Mouse (Mus musculus): ENCODE results near the gene Maz. TPM values are rescaled to one million over a fixed set of nuclear protein-coding genes. Genes with fewer than 3 reads are reported as not detected.
A peak's percentile ranks its signal among the peaks of the same experiment; 100 is the strongest.

Maz gene
- 100 to 1,000 TPM; 272 to 282 TPM for total RNA-seq (2021)

GRCm38 (mm10) chr7:127026984-127027726 lies at the start of gene Maz:
TSS of gene Maz (minus strand) at chr7:127027037.
- peak; percentile 97 to 98 for DNase-seq (ENCODE audit: extremely low spot score in 1 of 2, low spot score in 1 of 2)

DNA sequence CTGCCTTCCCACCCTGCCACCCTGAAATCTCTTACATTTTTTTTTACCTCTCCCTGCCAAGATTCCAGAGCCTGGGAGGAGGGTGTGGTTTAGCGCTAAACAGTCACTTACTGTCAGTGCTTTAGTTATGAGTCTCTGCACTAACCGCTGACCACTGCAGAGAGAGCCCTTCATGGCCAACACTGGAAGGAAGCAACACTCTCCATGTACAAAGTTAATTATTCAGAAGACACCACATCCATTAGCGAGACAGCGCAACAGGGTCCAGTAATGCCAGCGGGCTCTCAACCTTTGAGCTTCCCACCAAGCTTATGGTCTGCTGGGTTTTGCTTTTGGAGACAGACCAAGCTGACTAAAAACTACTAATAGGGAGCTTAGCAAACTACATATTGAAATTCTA lies 49.4 kb upstream of the Maz start:
- DNase-seq (ENCODE audit: extremely low spot score in 1 of 2, low spot score in 1 of 2), result no peak

DNA sequence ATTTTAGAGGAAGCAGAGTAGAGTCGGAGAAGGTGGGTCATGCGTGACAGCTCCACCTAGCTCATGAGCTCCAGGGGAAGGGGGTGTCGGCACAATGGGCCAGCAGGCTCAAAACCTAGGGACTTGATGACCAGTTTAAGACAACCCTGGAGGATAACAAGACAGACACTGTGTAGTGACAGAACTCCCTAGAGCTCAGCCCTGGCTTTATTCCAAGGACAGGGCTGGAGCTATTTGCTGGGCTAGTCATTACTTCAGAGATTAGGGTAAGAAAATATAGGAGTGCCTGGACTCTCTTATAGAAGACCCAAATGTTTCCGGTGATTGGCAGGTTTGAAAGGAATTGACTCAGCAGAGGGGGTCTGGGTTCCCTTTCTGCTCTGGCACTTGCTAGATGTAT lies 46.4 kb upstream of the Maz start:
- DNase-seq (ENCODE audit: extremely low spot score in 1 of 2, low spot score in 1 of 2), result no peak

- DNase-seq (ENCODE audit: extremely low spot score in 1 of 2, low spot score in 1 of 2), result no peak
Measured at GRCm38 (mm10) chr7:127070871-127071413, 44.1 kb upstream of the Maz start.

- no peak for DNase-seq (ENCODE audit: extremely low spot score in 1 of 2, low spot score in 1 of 2)
Measured at GRCm38 (mm10) chr7:127066317-127066716, 39.5 kb upstream of the Maz start.

DNA sequence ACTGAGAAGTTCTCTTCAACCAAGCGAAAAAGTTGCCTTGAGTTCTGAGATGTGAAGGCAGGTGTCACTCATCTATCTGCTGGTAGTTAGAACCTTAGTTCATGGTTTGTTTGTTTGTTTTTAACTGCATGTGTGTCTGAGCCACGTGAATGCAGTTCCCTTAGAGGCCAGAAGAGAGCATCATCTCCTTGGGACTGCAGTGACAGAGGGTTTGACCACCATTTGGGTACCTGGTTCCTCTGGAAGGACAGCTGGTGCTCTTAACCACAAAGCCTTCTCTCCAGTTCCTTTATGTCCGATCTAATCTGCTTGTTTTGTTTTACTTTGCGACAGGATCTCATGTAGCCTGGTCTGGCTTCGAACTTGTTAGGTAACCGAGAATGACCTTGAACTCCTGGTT lies 38.7 kb upstream of the Maz start:
- DNase-seq (ENCODE audit: extremely low spot score in 1 of 2, low spot score in 1 of 2), result no peak

DNA sequence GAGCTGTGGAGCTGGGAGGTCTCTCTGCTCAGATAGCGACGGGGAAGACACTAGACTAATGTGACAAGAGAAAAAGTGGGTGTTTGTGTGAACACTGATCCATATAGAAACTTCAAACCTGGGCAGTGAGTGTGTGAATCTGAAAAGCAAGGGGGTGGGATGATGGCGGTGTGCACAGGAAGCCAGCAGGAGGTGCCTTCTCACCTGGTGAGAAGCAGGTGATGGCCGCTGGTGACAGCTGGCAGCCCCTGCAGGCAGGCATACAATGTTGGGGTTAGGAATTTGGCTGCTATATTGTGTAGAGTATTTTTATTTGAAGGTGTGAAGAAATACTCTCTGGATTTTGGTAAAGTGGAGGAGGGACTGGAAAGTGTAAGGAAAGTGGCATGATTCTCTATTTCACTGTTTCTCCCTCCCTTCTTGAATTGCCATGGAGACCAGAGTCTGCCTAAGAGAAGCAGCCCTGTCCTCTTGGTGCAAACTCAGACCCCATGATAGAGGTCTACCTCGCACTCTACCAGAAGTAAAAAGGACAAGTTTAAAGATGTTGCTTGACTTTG lies 28.3 kb upstream of the Maz start:
- no peak for DNase-seq (ENCODE audit: extremely low spot score in 1 of 2, low spot score in 1 of 2)

- peak; percentile 75 to 89 for DNase-seq (ENCODE audit: extremely low spot score in 1 of 2, low spot score in 1 of 2)
Measured at GRCm38 (mm10) chr7:127041851-127042672, 15.2 kb upstream of the Maz start, which contains the start of gene Kif22. TSS of gene Kif22 (minus strand) at chr7:127042471.

GRCm38 (mm10) chr7:127031244-127031643 lies 4.4 kb upstream of the Maz start:
- DNase-seq (ENCODE audit: extremely low spot score in 1 of 2, low spot score in 1 of 2), result no peak

DNA sequence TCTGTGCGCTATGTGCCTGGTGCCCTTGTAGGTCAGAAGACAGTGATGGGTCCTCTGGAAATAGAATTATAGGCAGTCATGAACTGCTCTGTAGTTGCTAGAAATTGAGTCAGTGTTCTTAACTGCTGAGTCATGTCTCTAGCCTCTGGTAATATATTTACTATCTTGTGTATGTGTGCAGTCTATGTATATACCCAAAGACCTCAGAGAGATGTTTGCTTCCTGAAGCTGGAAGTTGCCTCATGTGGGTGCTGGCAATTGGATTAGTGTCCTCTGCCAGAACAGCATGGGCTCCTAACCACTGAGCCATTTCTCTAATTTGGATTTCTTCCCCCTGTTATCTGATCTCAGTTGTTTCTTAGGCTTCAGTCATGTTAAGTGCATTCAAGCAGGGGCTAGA lies 3.3 kb upstream of the Maz start:
- no peak for DNase-seq (ENCODE audit: extremely low spot score in 1 of 2, low spot score in 1 of 2)

GRCm38 (mm10) chr7:127027885-127028284 lies 1.0 kb upstream of the Maz start:
- no peak for DNase-seq (ENCODE audit: extremely low spot score in 1 of 2, low spot score in 1 of 2)

DNA sequence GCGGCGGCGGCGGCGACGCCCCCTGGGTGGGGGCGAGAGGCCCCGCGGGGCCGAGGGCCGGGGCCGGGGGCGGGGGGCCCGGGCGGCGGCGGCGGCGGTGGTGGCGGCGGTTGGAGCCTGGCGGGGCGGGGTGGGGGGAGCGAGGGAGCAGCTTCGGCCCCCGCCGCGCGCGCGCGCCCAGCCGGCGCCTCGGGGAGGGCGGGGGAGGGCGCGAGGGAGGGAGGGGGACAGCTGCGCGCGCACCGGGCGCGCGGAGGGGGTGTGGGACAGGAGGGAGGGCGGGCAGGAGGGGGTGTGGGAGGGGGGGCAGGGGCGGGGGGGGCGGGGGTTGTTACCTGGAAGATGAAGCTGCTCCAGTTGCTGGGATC lies 237 bp downstream of the Maz start:
- DNase-seq (ENCODE audit: extremely low spot score in 1 of 2, low spot score in 1 of 2), result peak in 1 of 2 experiments; percentile 53

DNA sequence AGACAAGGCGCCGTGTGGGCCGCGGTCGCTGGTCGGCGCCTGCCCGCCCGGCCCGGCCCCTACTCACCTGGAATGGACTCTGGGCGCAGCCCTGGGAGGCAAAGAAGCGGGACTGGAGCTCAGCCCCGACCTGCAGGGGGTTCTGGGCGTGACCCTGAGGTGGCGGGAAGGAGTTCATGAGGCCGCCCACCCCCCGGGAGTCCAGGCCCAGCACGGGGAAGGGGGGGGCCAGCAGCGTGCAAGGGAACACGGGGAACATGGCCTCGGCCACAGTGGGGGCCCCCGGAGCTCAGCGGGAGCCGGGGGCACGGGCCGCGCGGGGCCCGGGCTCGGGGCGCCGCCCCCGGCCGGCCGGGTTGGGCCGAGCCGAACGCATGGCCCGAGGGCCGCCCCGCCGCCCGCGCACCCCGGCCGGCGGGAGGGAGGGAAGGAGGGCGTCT lies 656 bp downstream of the Maz start:
- no peak for DNase-seq (ENCODE audit: extremely low spot score in 1 of 2, low spot score in 1 of 2)

- DNase-seq (ENCODE audit: extremely low spot score in 1 of 2, low spot score in 1 of 2), result no peak
Measured at GRCm38 (mm10) chr7:127025556-127026160, 1.2 kb downstream of the Maz start.

DNA sequence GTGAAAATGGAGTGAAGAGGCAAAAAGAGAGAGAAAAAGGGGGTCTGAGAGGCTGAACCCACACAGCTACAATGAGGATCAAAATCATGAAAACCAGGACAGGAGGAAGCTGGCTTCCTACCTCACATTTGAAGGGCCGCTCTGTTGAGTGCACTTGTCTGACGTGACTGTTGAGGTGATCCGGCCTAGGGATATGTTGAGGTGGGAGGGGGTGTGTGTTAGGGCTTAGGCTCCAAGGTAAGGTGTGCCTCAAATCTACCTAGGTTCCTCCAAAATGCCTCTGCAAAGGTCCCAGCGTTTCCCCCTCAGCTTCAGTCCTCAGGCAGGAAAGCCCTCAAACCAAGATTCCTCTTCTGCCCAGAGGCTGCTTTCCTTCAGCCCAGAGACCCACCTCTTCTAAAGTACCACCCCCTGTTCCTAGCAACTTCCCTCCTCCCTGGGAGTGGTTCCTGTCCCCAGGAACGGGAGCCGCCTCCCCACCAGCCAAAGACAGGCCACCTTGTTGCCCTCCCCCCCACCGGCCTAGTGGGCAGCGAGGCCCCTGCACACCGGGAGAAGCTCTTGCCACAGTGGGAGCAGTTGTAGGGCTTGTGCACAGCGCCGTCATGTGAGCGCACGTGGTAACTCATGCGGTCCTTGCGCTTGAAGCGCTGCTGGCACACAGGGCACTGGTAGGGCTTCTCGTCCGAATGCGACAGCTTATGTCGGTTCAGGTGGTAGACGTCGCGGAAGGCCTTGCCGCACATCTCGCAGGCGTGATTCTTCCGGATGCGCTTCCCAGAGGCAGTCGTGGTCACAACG lies 1.9 kb downstream of the Maz start:
- DNase-seq (ENCODE audit: extremely low spot score in 1 of 2, low spot score in 1 of 2), result peak; percentile 63 to 69

- DNase-seq (ENCODE audit: extremely low spot score in 1 of 2, low spot score in 1 of 2), result no peak
Measured at GRCm38 (mm10) chr7:127023896-127024690, 2.7 kb downstream of the Maz start.

DNA sequence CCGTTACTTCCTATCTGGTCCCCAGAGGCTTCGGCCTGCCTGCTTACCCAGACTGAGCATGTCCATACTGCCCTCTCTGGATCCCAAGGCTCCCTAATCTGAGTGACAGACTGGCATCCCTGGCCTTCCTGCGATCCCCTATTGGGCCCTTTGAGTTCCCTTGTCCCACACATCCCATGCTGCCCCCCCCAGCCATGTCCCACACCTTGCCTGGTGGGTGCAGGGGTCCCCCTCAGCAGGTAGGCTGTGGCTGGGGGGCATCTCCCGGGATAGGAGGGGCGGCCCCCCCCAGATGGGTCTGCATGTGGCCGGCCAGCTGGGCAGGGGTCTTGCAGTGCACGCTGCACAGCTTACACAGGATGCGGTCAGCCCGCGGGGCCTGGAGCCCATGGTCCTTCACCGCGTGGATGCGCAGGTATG lies 3.6 kb downstream of the Maz start:
- no peak for DNase-seq (ENCODE audit: extremely low spot score in 1 of 2, low spot score in 1 of 2)

GRCm38 (mm10) chr7:127022528-127023271 lies 4.1 kb downstream of the Maz start:
- DNase-seq (ENCODE audit: extremely low spot score in 1 of 2, low spot score in 1 of 2), result no peak
